17 mouse cellular contexts compared by ENCODE assay signal in the genomic region with DNA sequence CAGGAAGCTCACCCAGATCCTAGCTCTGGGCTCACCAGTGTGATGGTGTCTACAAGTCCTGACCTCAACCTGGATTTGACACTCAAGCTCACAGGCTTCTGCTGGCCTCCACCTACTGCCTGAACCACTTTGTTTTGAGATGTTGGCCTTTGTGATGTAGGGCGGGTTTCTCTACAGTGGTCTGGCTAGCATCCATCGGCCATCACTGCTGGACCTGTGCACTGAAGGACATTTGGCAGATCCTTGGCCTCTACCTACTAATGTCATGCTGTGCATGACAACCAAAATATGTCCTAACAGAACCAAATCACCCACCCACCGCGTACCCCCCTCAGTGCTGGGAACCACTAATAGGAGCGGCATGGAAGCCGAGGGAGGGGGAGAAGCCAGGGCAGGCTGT. TPM values are rescaled to one million over a fixed set of nuclear protein-coding genes. Genes with fewer than 3 reads are reported as not detected.
"Had no signal": no experiment of that assay in that cellular context is flagged by ENCODE, and none has a peak within 500 bp of the region (broad histone marks: within the 10 kb centered on the region; RNA-seq: fewer than 3 reads in every experiment).

No protein-coding gene starts in this region.

- DNase-seq: kidney, adult 8-10 months; kidney, postnatal 14 days; kidney, postnatal 4 days; lung, adult 18-20 months; lung, postnatal 10 days; lung, postnatal 36 days; thymus, postnatal 25 days had no signal

- H3K4me2 ChIP-seq: liver, embryonic 12.5 days; liver, embryonic 15.5 days; lung, embryonic 15.5 days; midbrain, embryonic 13.5 days; neural tube, embryonic 13.5 days had no signal

- H3K4me1 ChIP-seq: midbrain, embryonic 13.5 days had no signal

- H3K27ac ChIP-seq: liver, embryonic 12.5 days; liver, embryonic 15.5 days; lung, embryonic 15.5 days; midbrain, embryonic 10.5 days; midbrain, embryonic 13.5 days; neural tube, embryonic 13.5 days had no signal

- H3K27me3 ChIP-seq: liver, embryonic 12.5 days; liver, embryonic 15.5 days; lung, embryonic 15.5 days; megakaryocyte, embryonic 14.5 days; midbrain, embryonic 13.5 days; neural tube, embryonic 13.5 days had no signal

- H3K4me3 ChIP-seq: liver, embryonic 12.5 days; liver, embryonic 15.5 days; lung, embryonic 15.5 days; megakaryocyte, embryonic 14.5 days; midbrain, embryonic 10.5 days; midbrain, embryonic 13.5 days; myocyte; neural tube, embryonic 13.5 days had no signal

- H3K9ac ChIP-seq: liver, embryonic 12.5 days; liver, embryonic 15.5 days; lung, embryonic 15.5 days; midbrain, embryonic 13.5 days; neural tube, embryonic 13.5 days had no signal

- H3K9me3 ChIP-seq: liver, embryonic 12.5 days; liver, embryonic 15.5 days; lung, embryonic 15.5 days; megakaryocyte, embryonic 14.5 days; midbrain, embryonic 10.5 days; midbrain, embryonic 13.5 days; neural tube, embryonic 13.5 days had no signal

RNA-seq across cellular contexts. Expression of a gene that starts 25.0 kb away (rescaled TPM):
- total RNA-seq: monocyte, adult 5-6 weeks had no signal

RNA-seq across cellular contexts. Expression of a gene that starts 25.8 kb away (rescaled TPM):
- total RNA-seq: monocyte, adult 5-6 weeks; neutrophil, adult 5-6 weeks had no signal
